Mouse (Mus musculus): ENCODE results near the gene Mrpl48. TPM values are rescaled to one million over a fixed set of nuclear protein-coding genes. Genes with fewer than 3 reads are reported as not detected.

Mrpl48 gene
- total RNA-seq (2021) = 10 to 100 TPM; 73.0 to 75.1 TPM
- long read RNA-seq, experiment 1, full-length matches to known transcripts = 67 of 90 reads
- long read RNA-seq, experiment 1, partial matches to known transcripts = 4 of 90 reads
- long read RNA-seq, experiment 1, other reads (novel, unspliced or antisense) = 19 of 90 reads
- long read RNA-seq, experiment 2, full-length matches to known transcripts = 56 of 68 reads
- long read RNA-seq, experiment 2, partial matches to known transcripts = 1 of 68 reads
- long read RNA-seq, experiment 2, other reads (novel, unspliced or antisense) = 11 of 68 reads

GRCm38 (mm10) chr7:100608130-100608741 is at the start of gene Mrpl48:
Gene Mrpl48 (minus strand): TSS chr7:100608301.
- DNase-seq (ENCODE audit: low spot score in 2 of 2) = peak; percentile 67 to 75

GRCm38 (mm10) chr7:100656739-100657138 is 48.6 kb upstream of the Mrpl48 start:
- DNase-seq (ENCODE audit: low spot score in 2 of 2) = peak in 1 of 2 experiments; percentile 43

- no peak for DNase-seq (ENCODE audit: low spot score in 2 of 2)
Observed at GRCm38 (mm10) chr7:100654441-100654840, 46.3 kb upstream of the Mrpl48 start.

GRCm38 (mm10) chr7:100653480-100654266 is 45.6 kb upstream of the Mrpl48 start:
- DNase-seq (ENCODE audit: low spot score in 2 of 2) = peak; percentile 37 to 42

GRCm38 (mm10) chr7:100651011-100651410 is 42.9 kb upstream of the Mrpl48 start:
- no peak for DNase-seq (ENCODE audit: low spot score in 2 of 2)

- DNase-seq (ENCODE audit: low spot score in 2 of 2) = no peak
Observed at GRCm38 (mm10) chr7:100650421-100650820, 42.3 kb upstream of the Mrpl48 start.

GRCm38 (mm10) chr7:100649826-100650225 is 41.7 kb upstream of the Mrpl48 start:
- no peak for DNase-seq (ENCODE audit: low spot score in 2 of 2)

GRCm38 (mm10) chr7:100649095-100649494 is 41.0 kb upstream of the Mrpl48 start:
- no peak for DNase-seq (ENCODE audit: low spot score in 2 of 2)

- DNase-seq (ENCODE audit: low spot score in 2 of 2) = peak; percentile 70 to 80
Observed at GRCm38 (mm10) chr7:100645147-100645546, 37.0 kb upstream of the Mrpl48 start.

GRCm38 (mm10) chr7:100642413-100642812 is 34.3 kb upstream of the Mrpl48 start:
- no peak for DNase-seq (ENCODE audit: low spot score in 2 of 2)

- no peak for DNase-seq (ENCODE audit: low spot score in 2 of 2)
Observed at GRCm38 (mm10) chr7:100637657-100638056, 29.6 kb upstream of the Mrpl48 start.

GRCm38 (mm10) chr7:100624538-100624937 is 16.4 kb upstream of the Mrpl48 start:
- DNase-seq (ENCODE audit: low spot score in 2 of 2) = no peak

- no peak for DNase-seq (ENCODE audit: low spot score in 2 of 2)
Observed at GRCm38 (mm10) chr7:100622277-100622676, 14.2 kb upstream of the Mrpl48 start.

GRCm38 (mm10) chr7:100616121-100616857 is 8.2 kb upstream of the Mrpl48 start:
- DNase-seq (ENCODE audit: low spot score in 2 of 2) = no peak

- DNase-seq (ENCODE audit: low spot score in 2 of 2) = no peak
Observed at GRCm38 (mm10) chr7:100608910-100609309, 809 bp upstream of the Mrpl48 start.

GRCm38 (mm10) chr7:100607214-100608129 is 629 bp downstream of the Mrpl48 start, which contains the start of gene Rab6a:
Gene Rab6a (plus strand): TSS chr7:100607410.
- DNase-seq (ENCODE audit: low spot score in 2 of 2) = peak; percentile 95 to 99

GRCm38 (mm10) chr7:100600211-100600610 is 7.9 kb downstream of the Mrpl48 start:
- peak; percentile 37 to 38 for DNase-seq (ENCODE audit: low spot score in 2 of 2)

- no peak for DNase-seq (ENCODE audit: low spot score in 2 of 2)
Observed at GRCm38 (mm10) chr7:100593349-100593748, 14.8 kb downstream of the Mrpl48 start.

GRCm38 (mm10) chr7:100591522-100591852 is 16.6 kb downstream of the Mrpl48 start:
- no peak for DNase-seq (ENCODE audit: low spot score in 2 of 2)

GRCm38 (mm10) chr7:100590845-100591521 is 17.1 kb downstream of the Mrpl48 start:
- peak; percentile 59 to 79 for DNase-seq (ENCODE audit: low spot score in 2 of 2)

Data from left cerebral cortex, adult 18-20 months (tissue).